Mouse (Mus musculus) thymus, adult 2 months (tissue): ENCODE data around the gene Alg11.

Source experiments
- CTCF ChIP-seq: fragments of 200-500 bp; IDR thresholded peaks from 2 replicates; pipeline ENCODE4 v1.5.1; 2012; ENCODE audit warnings: mild to moderate bottlenecking, control low read depth, low read length, moderate library complexity, borderline replicate concordance; ENCODE audit not compliant: control insufficient read depth, poor library complexity, insufficient read depth; ENCODE audit errors: extremely low read depth
- POLR2A ChIP-seq: fragments of 200-500 bp; IDR thresholded peaks from 2 replicates; pipeline ENCODE4 v1.6.1; 2012; ENCODE audit warnings: mild to moderate bottlenecking, low read length, control low read depth, moderate library complexity; ENCODE audit not compliant: control insufficient read depth, poor library complexity, insufficient read depth; ENCODE audit errors: extremely low read depth

DNA sequence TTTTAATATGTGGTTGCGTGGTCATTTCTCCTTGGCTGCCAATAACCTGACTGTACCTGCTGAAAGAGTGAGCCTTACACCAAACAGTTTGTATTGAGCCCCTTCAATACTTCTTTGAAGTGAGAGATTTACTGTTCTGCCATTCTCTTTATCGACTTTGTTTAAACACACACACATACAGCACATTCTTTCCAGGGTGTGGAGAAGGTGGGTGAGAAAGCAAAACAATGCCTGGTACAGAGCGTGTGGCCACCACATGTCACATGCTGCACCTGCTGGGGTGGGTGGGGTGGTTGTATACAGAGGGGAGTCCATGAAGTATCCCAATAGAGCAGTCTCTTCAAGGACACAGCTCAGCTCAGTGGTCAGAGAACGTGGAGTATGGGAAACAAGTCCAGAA, 35.3 kb upstream of the Alg11 start:
- TF ChIP-seq CTCF (no peak), POLR2A (no peak)
